Comparison of ENCODE assay signal across 49 mouse cellular contexts in genomic region chr1:97128201-97128600, GRCm38 (mm10). TPM values are rescaled to one million over a fixed set of nuclear protein-coding genes. Genes with fewer than 3 reads are reported as not detected.
"Had no signal": no experiment of that assay in that cellular context is flagged by ENCODE, and none has a peak within 500 bp of the region (broad histone marks: within the 10 kb centered on the region; RNA-seq: fewer than 3 reads in every experiment).

TSS of gene Slco6c1 (minus strand) at chr1:97128301.

- H3K36me3 ChIP-seq: heart, embryonic 10.5 days; heart, embryonic 12.5 days; heart, embryonic 13.5 days; heart, embryonic 15.5 days; hindbrain, embryonic 10.5 days; hindbrain, embryonic 12.5 days; hindbrain, embryonic 13.5 days; hindbrain, embryonic 15.5 days; intestine, embryonic 15.5 days; kidney, embryonic 15.5 days had no signal

- H3K4me3 ChIP-seq: heart, embryonic 10.5 days; heart, embryonic 12.5 days; heart, embryonic 13.5 days; heart, embryonic 15.5 days; hindbrain, embryonic 10.5 days; hindbrain, embryonic 12.5 days; hindbrain, embryonic 13.5 days; hindbrain, embryonic 15.5 days; intestine, embryonic 15.5 days; kidney, embryonic 15.5 days; layer of hippocampus, adult 2 months had no signal

- DNase-seq: heart, postnatal 10 days; heart, postnatal 14 days; heart, postnatal 36 days; kidney, adult 11 months; kidney, adult 18-20 months; kidney, adult 2 months; kidney, adult 8-10 months; kidney, adult 9 months; kidney, postnatal 10 days; kidney, postnatal 14 days; kidney, postnatal 25 days; kidney, postnatal 36 days; kidney, postnatal 4 days; layer of hippocampus, adult 9-11 months; layer of hippocampus, postnatal 36 days had no signal

- H3K27me3 ChIP-seq: heart, embryonic 12.5 days; heart, embryonic 13.5 days; heart, embryonic 15.5 days; hindbrain, embryonic 12.5 days; hindbrain, embryonic 13.5 days; hindbrain, embryonic 15.5 days; intestine, embryonic 15.5 days; kidney, embryonic 15.5 days had no signal

- H3K27ac ChIP-seq: heart, embryonic 10.5 days; heart, embryonic 13.5 days; heart, embryonic 15.5 days; hindbrain, embryonic 10.5 days; hindbrain, embryonic 12.5 days; hindbrain, embryonic 13.5 days; hindbrain, embryonic 14.5 days; hindbrain, embryonic 15.5 days; hindbrain, postnatal 0 days; intestine, embryonic 15.5 days; kidney, embryonic 15.5 days; kidney, postnatal 0 days; layer of hippocampus, adult 2 months had no signal

- H3K4me1 ChIP-seq: heart, embryonic 10.5 days; heart, embryonic 12.5 days; heart, embryonic 13.5 days; heart, embryonic 15.5 days; hindbrain, embryonic 10.5 days; hindbrain, embryonic 12.5 days; hindbrain, embryonic 13.5 days; hindbrain, embryonic 15.5 days; intestine, embryonic 15.5 days; kidney, embryonic 15.5 days had no signal

RNA-seq across cellular contexts. Expression of gene Slco6c1, which starts in this region (rescaled TPM):
- total RNA-seq: heart, postnatal 10 days; heart, postnatal 14 days; heart, postnatal 25 days; heart, postnatal 36 days; hematopoietic stem cell, adult 5-6 weeks; hindbrain, postnatal 0 days; layer of hippocampus, adult 18-20 months; layer of hippocampus, adult 2 months; layer of hippocampus, adult 8-10 months; layer of hippocampus, postnatal 10 days; layer of hippocampus, postnatal 14 days; layer of hippocampus, postnatal 25 days; layer of hippocampus, postnatal 36 days had no signal
- polyA plus RNA-seq: heart, embryonic 10.5 days; heart, embryonic 11.5 days; heart, embryonic 12.5 days; heart, embryonic 13.5 days; heart, embryonic 14.5 days; heart, embryonic 15.5 days; heart, embryonic 16.5 days; heart, postnatal 0 days; hindbrain, embryonic 10.5 days; hindbrain, embryonic 11.5 days; hindbrain, embryonic 12.5 days; hindbrain, embryonic 13.5 days; hindbrain, embryonic 14.5 days; hindbrain, embryonic 15.5 days; hindbrain, embryonic 16.5 days; hindbrain, postnatal 0 days; inflammation-experienced regulatory T-cells, adult 6 months; intestine, embryonic 14.5 days; intestine, embryonic 15.5 days; intestine, embryonic 16.5 days; intestine, postnatal 0 days; kidney, adult 2 months; kidney, embryonic 14.5 days; kidney, embryonic 15.5 days; kidney, embryonic 16.5 days; kidney, postnatal 0 days; large intestine, adult 2 months had no signal
